Mouse (Mus musculus) lung, embryonic 15.5 days (tissue): ENCODE measurements around the gene Rims3. TPM values are rescaled to one million over a fixed set of nuclear protein-coding genes. Genes with fewer than 3 reads are reported as not detected.
A peak's percentile ranks its signal among the peaks of the same experiment; 100 is the strongest.

ENCODE experiments used
- ATAC-seq: fragments of 200-750 bp; cut with Nextera tagmentation; 2 replicates; pipeline ENCODE4 v1.8.0; 2017; ENCODE audit warnings: moderate number of reproducible peaks, borderline replicate concordance; ENCODE audit not compliant: low FRiP score, low TSS enrichment; ENCODE audit errors: extremely low read depth
- H3K27ac ChIP-seq: fragments of 300-500 bp; sonication (generic); 2 replicates; pipeline ENCODE4 v1.5.1; 2015; ENCODE audit warnings: moderate library complexity, mild to moderate bottlenecking, inconsistent platforms
- H3K27me3 ChIP-seq: fragments of 300-500 bp; sonication (generic); 2 replicates; pipeline ENCODE4 v1.6.1; 2015; ENCODE audit warnings: inconsistent platforms
- H3K36me3 ChIP-seq: fragments of 300-500 bp; sonication (generic); 2 replicates; pipeline ENCODE4 v1.6.1; 2015; ENCODE audit warnings: inconsistent platforms
- H3K4me1 ChIP-seq: fragments of 300-500 bp; sonication (generic); 2 replicates; pipeline ENCODE4 v1.6.1; 2015; ENCODE audit warnings: inconsistent platforms
- H3K4me2 ChIP-seq: fragments of 300-500 bp; sonication (generic); 2 replicates; pipeline ENCODE4 v1.6.1; 2015; ENCODE audit warnings: inconsistent platforms, mild to moderate bottlenecking, moderate library complexity
- H3K4me3 ChIP-seq: fragments of 300-500 bp; sonication (generic); 2 replicates; pipeline ENCODE4 v1.5.1; 2015; ENCODE audit warnings: mild to moderate bottlenecking, inconsistent platforms
- H3K9ac ChIP-seq: fragments of 300-500 bp; sonication (generic); 2 replicates; pipeline ENCODE4 v1.6.1; 2015; ENCODE audit warnings: inconsistent platforms
- H3K9me3 ChIP-seq: fragments of 300-500 bp; sonication (generic); 2 replicates; pipeline ENCODE4 v1.6.1; 2016; ENCODE audit warnings: inconsistent platforms
- WGBS: fragments of 180-500 bp; shearing (Covaris S2); methylation state at CpG from one replicate; pipeline ENCODE4 v1.1.7; 2015; 5-methylcytosine and 5-hydroxymethylcytosine counted together
- polyA plus RNA-seq: library from polyadenylated mRNA; unstranded; fragments of >200 nt; fragmentation: Nextera tagmentation; extraction: Ambion mirVana; gene quantifications from 2 replicates; pipeline ENCODE4 v1.2.1, GENCODE M21; 2015

Gene Rims3
- 0.57 and 0.72 TPM in 2 replicates for polyA plus RNA-seq

DNA sequence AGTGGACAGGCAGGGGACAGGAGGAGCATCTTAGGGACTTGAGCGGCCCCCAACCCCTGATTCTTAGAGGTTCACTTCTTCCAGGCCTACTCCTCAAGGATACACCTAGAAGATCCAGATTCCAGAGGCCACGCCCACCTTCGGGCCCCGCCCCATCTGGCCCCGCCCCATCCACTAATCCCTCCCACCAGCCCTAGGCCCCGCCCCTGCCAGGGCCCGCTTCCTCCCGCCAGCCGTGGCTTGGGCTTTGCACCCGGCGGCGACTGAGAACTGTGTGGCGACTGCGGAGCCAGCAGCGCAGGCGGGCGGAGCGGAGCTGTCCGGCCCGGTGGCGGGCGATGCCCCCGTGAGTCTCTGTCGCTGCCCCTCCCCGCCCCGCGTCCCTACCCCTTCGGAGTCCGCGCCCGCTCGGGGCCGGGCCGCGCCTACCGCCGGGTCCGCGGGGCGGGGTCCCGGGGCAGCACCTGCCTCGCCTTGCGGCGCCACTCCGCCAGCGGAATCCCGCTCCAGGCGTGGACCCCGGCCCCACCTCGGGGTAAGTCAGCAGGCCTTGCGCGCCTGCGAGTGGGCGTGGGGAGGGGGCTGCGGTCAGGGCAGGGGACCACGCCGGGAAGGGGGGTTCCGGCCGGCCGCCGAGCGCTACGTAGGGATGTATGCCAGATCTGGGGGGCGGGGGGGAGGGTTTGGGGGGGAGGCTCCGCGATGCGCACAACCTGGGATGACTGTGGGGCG, at the start of gene Rims3:
Gene Rims3, plus strand, starts transcription at position 229 of the 732 bp plus-strand sequence.
- Histone ChIP-seq H3K4me1 (no peaks in the 10 kb centered on the region; the same call in 1 of the 2 replicates), H3K36me3 (no peaks in the 10 kb centered on the region), H3K9ac (0 out of 2 replicates have a peak within 1 kb of the TSS, but pooled peaks have one; percentile 25), H3K4me2 (peak within 1 kb of the TSS; percentile 86), H3K9me3 (no peaks in the 10 kb centered on the region), H3K27me3 (peaks cover 70% of the 10 kb centered on the region), H3K27ac (no peak within 1 kb of the TSS), H3K4me3 (peak within 1 kb of the TSS; percentile 52)
- WGBS, result 2% methylated on average over 57 of the region's 68 CpGs
- peak; percentile 70 for ATAC-seq

DNA sequence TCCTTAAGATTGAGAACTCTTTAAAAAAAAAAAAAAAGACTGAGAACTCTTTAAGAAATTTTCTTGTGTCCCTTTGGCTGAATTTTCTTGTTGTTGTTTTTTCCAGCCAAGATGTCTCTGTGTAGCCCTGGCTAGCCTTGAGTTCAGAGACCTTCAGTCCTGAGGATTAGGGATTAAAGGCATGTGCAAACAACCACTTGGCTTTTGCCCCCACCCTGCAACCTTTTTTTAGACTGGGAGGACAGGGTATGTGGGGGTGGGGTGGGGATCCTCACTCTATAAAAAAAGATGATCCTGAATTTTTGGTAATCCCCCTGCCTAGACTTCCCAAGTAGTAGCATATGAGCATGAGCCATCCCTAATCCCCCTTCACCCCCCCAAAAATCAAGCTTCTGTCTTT, 48.8 kb upstream of the Rims3 start:
- H3K4me2 ChIP-seq, result no peak overlapping the region
- no peak overlapping the region for H3K4me3 ChIP-seq
- H3K36me3 ChIP-seq, result 0 out of 2 replicates have a peak, but pooled peaks cover 4% of the 10 kb centered on the region
- peaks cover 11% of the 10 kb centered on the region for H3K4me1 ChIP-seq
- no peak overlapping the region for H3K9ac ChIP-seq
- no peaks in the 10 kb centered on the region for H3K27me3 ChIP-seq
- H3K9me3 ChIP-seq, result no peaks in the 10 kb centered on the region
- ATAC-seq, result no peak
- no peak overlapping the region for H3K27ac ChIP-seq

DNA sequence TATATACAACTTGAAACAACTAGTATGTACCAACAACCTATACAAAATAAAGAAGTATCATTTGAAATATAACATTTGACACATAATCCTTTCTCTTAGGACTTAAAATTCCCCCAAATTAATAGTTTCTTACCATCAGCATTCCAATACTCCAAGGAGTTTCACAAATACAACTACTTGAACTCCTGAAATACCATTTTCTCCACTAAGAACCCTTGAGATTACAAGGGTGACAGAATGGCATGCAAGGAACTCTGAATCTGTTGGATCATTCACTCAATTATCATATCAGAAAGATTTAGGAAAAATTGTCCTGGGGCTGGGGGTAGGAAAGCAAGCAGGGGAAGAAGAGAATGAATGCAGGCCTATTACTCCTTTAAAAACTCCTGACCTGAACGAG, 40.9 kb upstream of the Rims3 start:
- peaks cover 50% of the 10 kb centered on the region for H3K4me1 ChIP-seq
- whole genome bisulfite sequencing, result 10% methylated on average over 1 of the region's 1 CpGs
- no peak for ATAC-seq
- H3K9me3 ChIP-seq, result no peaks in the 10 kb centered on the region
- no peaks in the 10 kb centered on the region for H3K27me3 ChIP-seq
- H3K4me3 ChIP-seq, result peak overlapping the region; percentile 56
- peak overlapping the region; percentile 81 for H3K27ac ChIP-seq
- no peaks in the 10 kb centered on the region for H3K36me3 ChIP-seq
- peak overlapping the region; percentile 35 for H3K9ac ChIP-seq
- H3K4me2 ChIP-seq, result peak overlapping the region; percentile 61

DNA sequence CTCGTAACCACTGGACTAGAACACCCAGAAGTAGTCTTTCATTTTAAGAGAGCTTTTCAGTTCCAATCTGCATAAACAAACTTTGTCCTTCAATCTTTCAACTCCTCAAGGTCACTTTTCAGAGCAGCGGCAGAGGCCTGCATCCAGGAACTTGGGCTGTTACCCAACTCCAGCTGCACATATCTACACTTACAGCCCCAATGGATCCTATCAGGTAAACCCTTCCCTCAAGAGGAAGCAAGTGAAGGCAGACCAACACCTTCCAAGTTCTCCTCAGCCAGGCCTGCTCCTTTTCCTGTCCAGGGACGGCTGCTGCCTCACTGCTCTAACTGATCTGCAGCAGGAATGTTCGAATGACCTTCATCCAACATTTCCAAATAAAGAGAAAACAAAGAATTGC, 40.4 kb upstream of the Rims3 start:
- Histone ChIP-seq H3K4me2 (peak overlapping the region; percentile 61), H3K9me3 (no peaks in the 10 kb centered on the region), H3K36me3 (no peaks in the 10 kb centered on the region), H3K4me1 (peaks cover 53% of the 10 kb centered on the region), H3K27me3 (no peaks in the 10 kb centered on the region), H3K27ac (peak overlapping the region; percentile 81), H3K4me3 (peak overlapping the region; percentile 56), H3K9ac (peak overlapping the region; percentile 35)
- 10% methylated on average over 4 of the region's 4 CpGs for WGBS
- ATAC-seq, result no peak

DNA sequence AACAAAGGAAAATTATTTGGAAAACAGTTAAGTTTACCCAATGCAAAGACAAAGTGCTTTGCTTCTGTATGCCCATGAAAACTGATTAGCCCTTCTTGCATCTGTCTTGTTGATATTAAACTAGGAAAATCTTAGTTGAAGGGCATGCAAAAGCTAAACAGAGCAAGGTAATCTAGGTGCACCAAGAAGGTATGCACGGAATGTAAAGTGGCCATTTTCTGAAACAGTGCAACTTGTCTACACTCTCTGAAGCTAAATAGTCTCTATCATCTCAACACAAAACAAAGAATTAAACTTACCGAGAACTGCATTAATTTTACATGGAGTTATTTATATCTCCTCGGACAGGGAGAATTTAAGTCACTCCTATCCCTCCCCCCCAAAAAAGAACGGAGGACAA, 39.5 kb upstream of the Rims3 start:
- 4% methylated on average over 4 of the region's 4 CpGs for WGBS
- peak overlapping the region; percentile 56 for H3K4me3 ChIP-seq
- H3K9ac ChIP-seq, result peak overlapping the region; percentile 35
- no peak for ATAC-seq
- no peaks in the 10 kb centered on the region for H3K36me3 ChIP-seq
- peaks cover 58% of the 10 kb centered on the region for H3K4me1 ChIP-seq
- H3K27ac ChIP-seq, result peak overlapping the region; percentile 81
- no peaks in the 10 kb centered on the region for H3K9me3 ChIP-seq
- H3K4me2 ChIP-seq, result peak overlapping the region; percentile 61
- no peaks in the 10 kb centered on the region for H3K27me3 ChIP-seq

DNA sequence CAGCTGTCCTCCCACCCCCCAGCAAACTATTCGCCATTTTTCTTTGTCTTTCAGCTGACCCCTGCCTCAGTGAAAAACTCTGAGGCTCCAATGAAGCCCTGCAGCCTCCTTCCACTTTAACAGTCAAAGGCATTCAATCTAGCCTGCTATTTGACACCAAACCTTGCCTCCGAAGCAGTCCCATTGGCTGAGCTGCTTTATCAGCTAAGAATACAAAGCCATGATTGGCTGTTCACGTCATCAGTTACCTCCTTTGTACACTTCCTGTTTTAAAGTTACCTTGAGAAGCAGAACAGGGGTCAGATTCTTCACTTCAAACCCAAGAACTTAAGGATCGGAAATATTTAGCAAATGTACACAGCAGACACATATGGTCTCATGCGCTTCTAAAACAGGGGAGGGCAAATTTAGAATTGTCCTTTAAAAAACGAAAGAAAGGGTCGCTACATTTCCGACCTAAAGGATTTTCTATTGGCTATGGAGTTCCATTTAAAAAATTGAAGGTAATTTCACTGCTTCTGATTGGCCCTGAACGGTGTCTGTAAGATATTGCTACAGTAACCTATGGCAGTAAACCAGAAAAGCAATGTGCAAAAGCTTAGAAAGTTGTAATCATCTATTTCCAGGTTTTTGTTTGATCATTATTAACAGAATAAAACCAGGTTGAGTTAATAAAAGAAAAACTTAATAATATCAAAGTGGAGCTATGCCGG, 38.8 kb upstream of the Rims3 start:
- Histone ChIP-seq H3K4me2 (peak overlapping the region; percentile 61), H3K9me3 (no peaks in the 10 kb centered on the region), H3K4me3 (peak overlapping the region; percentile 56), H3K27me3 (no peaks in the 10 kb centered on the region), H3K36me3 (no peaks in the 10 kb centered on the region), H3K27ac (peak overlapping the region; percentile 81), H3K4me1 (peaks cover 58% of the 10 kb centered on the region), H3K9ac (peak overlapping the region; percentile 35)
- 6% methylated on average over 10 of the region's 10 CpGs for WGBS
- peak; percentile 90 for ATAC-seq

DNA sequence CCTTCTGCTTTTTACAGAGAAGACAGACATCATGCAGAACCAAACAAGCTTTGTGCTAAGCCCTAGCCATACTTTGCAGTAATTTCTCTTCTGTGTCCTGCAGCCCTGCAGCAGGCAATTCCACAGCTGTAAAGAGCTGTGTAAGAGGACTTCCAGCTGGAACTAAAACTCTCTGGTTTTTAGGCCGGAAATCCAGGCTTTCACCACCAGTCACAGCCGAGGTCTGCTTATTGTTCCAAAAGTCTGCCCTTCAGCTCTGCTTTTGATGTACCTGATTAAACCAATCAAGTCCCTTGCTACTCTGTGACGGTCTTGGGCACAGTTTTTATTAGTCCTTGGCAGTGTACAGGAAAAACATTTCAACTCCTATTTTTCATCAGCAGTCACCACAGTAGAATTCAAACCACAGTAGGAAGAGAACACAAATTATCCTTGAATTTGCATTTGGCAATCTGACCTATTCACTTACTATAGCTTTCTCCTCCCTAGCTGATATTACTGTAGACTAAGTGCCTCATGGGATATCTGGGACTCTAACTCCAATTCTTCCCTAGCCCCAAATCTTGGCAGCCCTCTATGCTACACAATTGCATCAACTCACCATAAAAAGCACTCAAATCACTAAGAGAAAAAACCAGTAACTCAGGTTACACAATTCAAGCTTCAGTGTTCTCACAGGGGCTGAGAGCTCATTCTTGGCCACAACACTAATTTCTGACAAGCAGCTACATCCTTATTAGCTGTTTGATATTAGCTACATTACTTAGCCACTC, 37.4 kb upstream of the Rims3 start:
- no peaks in the 10 kb centered on the region for H3K36me3 ChIP-seq
- WGBS, result 18% methylated on average over 3 of the region's 3 CpGs
- no peaks in the 10 kb centered on the region for H3K27me3 ChIP-seq
- H3K9me3 ChIP-seq, result no peaks in the 10 kb centered on the region
- H3K4me2 ChIP-seq, result peak overlapping the region; percentile 61; the same call in 1 of the 2 replicates
- H3K4me1 ChIP-seq, result peaks cover 56% of the 10 kb centered on the region
- peak; percentile 82; the same call in 1 of the 2 replicates for ATAC-seq
- H3K27ac ChIP-seq, result peak overlapping the region; percentile 81
- no peak overlapping the region for H3K9ac ChIP-seq
- no peak overlapping the region for H3K4me3 ChIP-seq

DNA sequence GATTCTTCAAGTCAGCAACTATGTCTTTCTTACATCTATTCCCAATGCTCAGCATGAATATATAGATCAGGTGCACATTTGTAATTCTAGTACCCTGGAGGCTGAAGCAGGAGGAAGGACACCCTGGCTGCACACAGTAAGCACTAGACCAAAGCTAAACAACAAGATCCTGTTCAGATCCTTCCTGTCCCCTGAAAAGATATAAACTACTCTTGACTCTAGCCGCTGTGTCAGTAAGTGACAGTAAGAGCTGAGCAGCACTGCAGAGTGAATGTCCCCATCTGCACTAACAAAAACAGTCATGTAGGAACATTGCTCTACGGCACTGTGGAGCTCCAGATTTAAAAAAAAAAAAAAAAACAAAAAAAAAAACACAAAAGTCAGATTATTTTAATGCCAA, 36.7 kb upstream of the Rims3 start:
- 41% methylated on average over 2 of the region's 2 CpGs for WGBS
- no peaks in the 10 kb centered on the region for H3K27me3 ChIP-seq
- 0 out of 2 replicates have a peak overlapping the region, but pooled peaks have one; percentile 13 for H3K4me2 ChIP-seq
- H3K27ac ChIP-seq, result peak overlapping the region; percentile 81
- no peak overlapping the region for H3K9ac ChIP-seq
- no peak for ATAC-seq
- H3K9me3 ChIP-seq, result no peaks in the 10 kb centered on the region
- peaks cover 59% of the 10 kb centered on the region for H3K4me1 ChIP-seq
- H3K36me3 ChIP-seq, result no peaks in the 10 kb centered on the region
- no peak overlapping the region for H3K4me3 ChIP-seq

DNA sequence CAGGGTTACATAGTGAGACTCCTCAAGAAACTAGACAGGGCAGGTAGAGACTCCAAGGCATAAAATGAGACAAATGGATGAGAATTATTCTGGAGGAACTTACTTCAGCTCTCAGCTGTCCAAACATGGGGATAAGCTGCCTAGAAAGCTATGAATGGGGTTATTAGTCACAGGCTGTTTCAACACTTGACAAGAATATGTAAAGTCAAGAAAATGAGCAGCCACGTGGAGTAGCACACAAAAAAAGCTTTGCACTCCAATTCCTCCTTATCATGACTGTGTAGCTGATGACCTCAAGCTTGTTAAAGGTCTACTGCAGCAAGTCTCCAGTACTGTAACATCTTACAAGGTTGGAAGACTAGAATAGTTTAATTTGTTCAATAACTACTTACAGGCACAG, 35.3 kb upstream of the Rims3 start:
- no peaks in the 10 kb centered on the region for H3K27me3 ChIP-seq
- H3K4me2 ChIP-seq, result no peak overlapping the region
- peaks cover 61% of the 10 kb centered on the region for H3K4me1 ChIP-seq
- H3K9me3 ChIP-seq, result no peaks in the 10 kb centered on the region
- no peak for ATAC-seq
- no peaks in the 10 kb centered on the region for H3K36me3 ChIP-seq
- no peak overlapping the region for H3K9ac ChIP-seq
- H3K27ac ChIP-seq, result peak overlapping the region; percentile 26; the same call in 1 of the 2 replicates
- 12% methylated on average over 1 of the region's 1 CpGs for WGBS
- no peak overlapping the region for H3K4me3 ChIP-seq

DNA sequence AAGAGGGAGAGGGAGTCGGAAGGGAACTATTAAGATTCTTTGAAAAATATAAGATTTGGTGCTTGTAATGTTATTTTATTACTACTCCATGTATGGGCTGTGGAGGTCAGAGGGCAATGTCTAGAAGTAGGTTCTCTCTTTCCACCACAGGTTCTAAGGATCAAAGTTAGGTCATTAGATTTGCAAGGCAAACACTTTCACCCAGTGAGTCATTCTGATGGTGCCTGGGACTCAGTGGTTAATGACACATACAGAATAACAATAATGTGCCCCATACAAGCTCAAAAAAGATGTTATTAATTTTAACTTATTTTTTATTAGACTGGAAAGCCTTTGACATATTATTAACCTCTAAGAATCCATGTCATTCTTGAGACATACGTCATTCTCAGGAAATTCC, 34.7 kb upstream of the Rims3 start:
- no peak overlapping the region for H3K9ac ChIP-seq
- H3K4me2 ChIP-seq, result no peak overlapping the region
- WGBS, result 92% methylated on average over 2 of the region's 2 CpGs
- no peak for ATAC-seq
- no peaks in the 10 kb centered on the region for H3K9me3 ChIP-seq
- peaks cover 61% of the 10 kb centered on the region for H3K4me1 ChIP-seq
- H3K4me3 ChIP-seq, result no peak overlapping the region
- no peaks in the 10 kb centered on the region for H3K36me3 ChIP-seq
- H3K27ac ChIP-seq, result peak overlapping the region; percentile 26; the same call in 1 of the 2 replicates
- no peaks in the 10 kb centered on the region for H3K27me3 ChIP-seq

DNA sequence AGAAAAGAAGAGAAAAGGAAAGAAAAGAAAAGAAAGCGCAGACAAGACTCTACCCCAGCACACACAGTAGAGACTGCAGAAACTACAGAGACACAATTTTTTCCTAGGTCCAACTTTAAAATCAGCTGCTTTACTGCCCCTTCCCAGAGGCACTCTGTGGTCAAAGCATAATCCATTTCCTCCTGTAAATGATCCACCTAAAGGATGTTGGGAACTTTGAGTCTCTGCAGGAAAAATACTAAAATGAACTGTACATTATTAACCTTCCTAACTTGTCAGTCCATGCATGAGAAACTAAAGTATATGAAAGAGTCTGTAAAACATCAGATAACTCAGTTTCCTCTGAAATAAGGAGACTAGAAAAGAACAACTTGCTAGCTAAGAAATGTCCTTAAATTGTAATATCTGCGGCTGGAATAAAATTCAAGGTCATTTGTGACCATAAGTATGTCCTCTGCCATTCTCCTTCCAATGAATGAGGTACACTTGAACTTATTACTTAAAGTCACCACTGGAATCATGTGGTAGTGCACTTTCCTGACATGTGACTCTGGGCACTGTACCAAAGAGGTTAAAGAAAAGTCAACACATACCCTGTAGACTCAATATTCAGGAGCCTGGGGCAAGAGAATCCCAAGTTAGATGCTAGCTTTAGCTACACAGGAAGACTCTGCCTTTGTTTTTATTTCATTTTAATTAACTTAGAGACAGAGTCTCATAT, 32.3 kb upstream of the Rims3 start:
- H3K27ac ChIP-seq, result no peak overlapping the region
- no peak overlapping the region for H3K4me3 ChIP-seq
- no peak for ATAC-seq
- peaks cover 46% of the 10 kb centered on the region for H3K4me1 ChIP-seq
- H3K27me3 ChIP-seq, result no peaks in the 10 kb centered on the region
- H3K9ac ChIP-seq, result no peak overlapping the region
- WGBS, result 93% methylated on average over 2 of the region's 2 CpGs
- H3K9me3 ChIP-seq, result no peaks in the 10 kb centered on the region
- no peak overlapping the region for H3K4me2 ChIP-seq
- H3K36me3 ChIP-seq, result no peaks in the 10 kb centered on the region
